Mouse (Mus musculus) neural tube, embryonic 15.5 days (tissue): ENCODE measurements around the gene Kynu. TPM values are rescaled to one million over a fixed set of nuclear protein-coding genes. Genes with fewer than 3 reads are reported as not detected.

ENCODE experiments used
- ATAC-seq: fragments of 200-750 bp; cut with Nextera tagmentation; 2 replicates; pipeline ENCODE4 v1.8.0; 2017; ENCODE audit warnings: mild to moderate bottlenecking, moderate TSS enrichment, moderate library complexity; ENCODE audit not compliant: low FRiP score
- H3K27ac ChIP-seq: fragments of 300-500 bp; sonication (generic); replicated peaks from 2 replicates; pipeline ENCODE4 v1.5.1; 2015; ENCODE audit warnings: mild to moderate bottlenecking, inconsistent platforms
- H3K27me3 ChIP-seq: fragments of 300-500 bp; sonication (generic); replicated peaks from 2 replicates; pipeline ENCODE4 v1.6.1; 2015; ENCODE audit warnings: inconsistent platforms
- H3K36me3 ChIP-seq: fragments of 300-500 bp; sonication (generic); 2 replicates; pipeline ENCODE4 v1.6.1; 2015; ENCODE audit warnings: inconsistent platforms
- H3K4me1 ChIP-seq: fragments of 300-500 bp; sonication (generic); 2 replicates; pipeline ENCODE4 v1.6.1; 2015; ENCODE audit warnings: inconsistent platforms
- H3K4me2 ChIP-seq: fragments of 300-500 bp; sonication (generic); 2 replicates; pipeline ENCODE4 v1.6.1; 2015; ENCODE audit warnings: inconsistent platforms, mild to moderate bottlenecking, moderate library complexity
- H3K4me3 ChIP-seq: fragments of 300-500 bp; sonication (generic); replicated peaks from 2 replicates; pipeline ENCODE4 v1.5.1; 2015; ENCODE audit warnings: mild to moderate bottlenecking, inconsistent platforms
- H3K9ac ChIP-seq: fragments of 300-500 bp; sonication (generic); replicated peaks from 2 replicates; pipeline ENCODE4 v1.6.1; 2015; ENCODE audit warnings: mild to moderate bottlenecking, inconsistent platforms
- H3K9me3 ChIP-seq: fragments of 300-500 bp; sonication (generic); replicated peaks from 2 replicates; pipeline ENCODE4 v1.6.1; 2016; ENCODE audit warnings: inconsistent platforms
- WGBS: fragments of 180-500 bp; shearing (Covaris S2); methylation state at CpG from one replicate; pipeline ENCODE4 v1.1.7; 2015; ENCODE audit warnings: mixed read lengths; 5-methylcytosine and 5-hydroxymethylcytosine counted together
- polyA plus RNA-seq: library from polyadenylated mRNA; unstranded; fragments of >200 nt; fragmentation: Nextera tagmentation; extraction: Ambion mirVana; gene quantifications from 2 replicates; pipeline ENCODE4 v1.2.1, GENCODE M21; 2015

Gene Kynu
- polyA plus RNA-seq, 1 experiment from 2014 or later = 0.31 TPM

- Histone ChIP-seq H3K27ac (no peak overlapping the region), H3K4me2 (no peak overlapping the region), H3K4me1 (no peaks in the 10 kb centered on the region), H3K9ac (no peak overlapping the region), H3K36me3 (no peaks in the 10 kb centered on the region), H3K4me3 (no peak overlapping the region), H3K27me3 (no peaks in the 10 kb centered on the region), H3K9me3 (no peaks in the 10 kb centered on the region)
- no peak for ATAC-seq
- WGBS = 70% methylated on average over 1 of the region's 1 CpGs
Observed at GRCm38 (mm10) chr2:43568406-43568805, 13.3 kb downstream of the Kynu start.

- no peak overlapping the region for H3K4me3 ChIP-seq
- ATAC-seq = no peak
Observed at GRCm38 (mm10) chr2:43573526-43573925, 18.4 kb downstream of the Kynu start.

GRCm38 (mm10) chr2:43583243-43583812 is 28.2 kb downstream of the Kynu start:
- WGBS = 28% methylated on average over 8 of the region's 8 CpGs
- Histone ChIP-seq H3K27ac (no peak overlapping the region), H3K27me3 (no peaks in the 10 kb centered on the region), H3K9me3 (no peaks in the 10 kb centered on the region), H3K4me3 (no peak overlapping the region), H3K9ac (no peak overlapping the region), H3K4me1 (no peaks in the 10 kb centered on the region), H3K4me2 (no peak overlapping the region), H3K36me3 (no peaks in the 10 kb centered on the region)
- ATAC-seq = no peak

More at GRCm38 (mm10) chr2:43573526-43573925, 18.4 kb downstream of the Kynu start:
- H3K27me3 ChIP-seq = no peaks in the 10 kb centered on the region
- no peaks in the 10 kb centered on the region for H3K36me3 ChIP-seq
- no peak overlapping the region for H3K4me2 ChIP-seq
- 100% methylated on average over 1 of the region's 1 CpGs for WGBS
- H3K9ac ChIP-seq = no peak overlapping the region
- no peak overlapping the region for H3K27ac ChIP-seq
- no peaks in the 10 kb centered on the region for H3K4me1 ChIP-seq
- H3K9me3 ChIP-seq = no peaks in the 10 kb centered on the region

GRCm38 (mm10) chr2:43585508-43585907 is 30.4 kb downstream of the Kynu start:
- no peaks in the 10 kb centered on the region for H3K36me3 ChIP-seq
- ATAC-seq = no peak
- WGBS = 81% methylated on average over 3 of the region's 3 CpGs

GRCm38 (mm10) chr2:43587832-43588231 is 32.7 kb downstream of the Kynu start:
- no peak for ATAC-seq
- 77% methylated on average over 2 of the region's 2 CpGs for WGBS

More at GRCm38 (mm10) chr2:43585508-43585907, 30.4 kb downstream of the Kynu start:
- Histone ChIP-seq H3K4me1 (no peaks in the 10 kb centered on the region), H3K27me3 (no peaks in the 10 kb centered on the region), H3K9me3 (no peaks in the 10 kb centered on the region), H3K4me2 (no peak overlapping the region), H3K9ac (no peak overlapping the region), H3K4me3 (no peak overlapping the region), H3K27ac (no peak overlapping the region)

GRCm38 (mm10) chr2:43592001-43592704 is 37.0 kb downstream of the Kynu start:
- 69% methylated on average over 1 of the region's 1 CpGs for WGBS
- ATAC-seq = no peak
- no peak overlapping the region for H3K4me2 ChIP-seq
- H3K4me1 ChIP-seq = no peaks in the 10 kb centered on the region
- no peak overlapping the region for H3K4me3 ChIP-seq
- H3K36me3 ChIP-seq = no peaks in the 10 kb centered on the region
- H3K27me3 ChIP-seq = no peaks in the 10 kb centered on the region
- H3K27ac ChIP-seq = no peak overlapping the region
- H3K9ac ChIP-seq = no peak overlapping the region
- H3K9me3 ChIP-seq = no peaks in the 10 kb centered on the region

More at GRCm38 (mm10) chr2:43587832-43588231, 32.7 kb downstream of the Kynu start:
- no peak overlapping the region for H3K27ac ChIP-seq
- H3K4me3 ChIP-seq = no peak overlapping the region
- no peaks in the 10 kb centered on the region for H3K36me3 ChIP-seq
- no peak overlapping the region for H3K9ac ChIP-seq
- no peak overlapping the region for H3K4me2 ChIP-seq
- no peaks in the 10 kb centered on the region for H3K27me3 ChIP-seq
- no peaks in the 10 kb centered on the region for H3K4me1 ChIP-seq
- H3K9me3 ChIP-seq = no peaks in the 10 kb centered on the region

- ATAC-seq = no peak
- H3K9me3 ChIP-seq = no peaks in the 10 kb centered on the region
- H3K27ac ChIP-seq = no peak overlapping the region
- no peaks in the 10 kb centered on the region for H3K4me1 ChIP-seq
- no peak overlapping the region for H3K4me3 ChIP-seq
- H3K4me2 ChIP-seq = no peak overlapping the region
- 16% methylated on average over 6 of the region's 6 CpGs for WGBS
- no peaks in the 10 kb centered on the region for H3K27me3 ChIP-seq
- no peaks in the 10 kb centered on the region for H3K36me3 ChIP-seq
- no peak overlapping the region for H3K9ac ChIP-seq
Observed at GRCm38 (mm10) chr2:43613571-43613970, 58.4 kb downstream of the Kynu start.

- Histone ChIP-seq H3K4me1 (no peaks in the 10 kb centered on the region), H3K4me2 (no peak overlapping the region), H3K27ac (no peak overlapping the region), H3K9ac (no peak overlapping the region), H3K36me3 (no peaks in the 10 kb centered on the region), H3K27me3 (no peaks in the 10 kb centered on the region), H3K4me3 (no peak overlapping the region), H3K9me3 (no peaks in the 10 kb centered on the region)
- ATAC-seq = no peak
Observed at GRCm38 (mm10) chr2:43621140-43621539, 66.0 kb downstream of the Kynu start.

GRCm38 (mm10) chr2:43622844-43623243 is 67.7 kb downstream of the Kynu start:
- Histone ChIP-seq H3K9me3 (no peaks in the 10 kb centered on the region), H3K27me3 (no peaks in the 10 kb centered on the region), H3K27ac (no peak overlapping the region), H3K4me3 (no peak overlapping the region), H3K4me1 (no peaks in the 10 kb centered on the region), H3K9ac (no peak overlapping the region), H3K36me3 (no peaks in the 10 kb centered on the region), H3K4me2 (no peak overlapping the region)
- ATAC-seq = no peak
- WGBS = 0% methylated on average over 1 of the region's 1 CpGs

- no peaks in the 10 kb centered on the region for H3K27me3 ChIP-seq
- H3K9me3 ChIP-seq = no peaks in the 10 kb centered on the region
- no peak overlapping the region for H3K4me2 ChIP-seq
- no peak overlapping the region for H3K9ac ChIP-seq
- H3K27ac ChIP-seq = no peak overlapping the region
- no peaks in the 10 kb centered on the region for H3K4me1 ChIP-seq
- H3K36me3 ChIP-seq = no peaks in the 10 kb centered on the region
- H3K4me3 ChIP-seq = no peak overlapping the region
- no peak for ATAC-seq
Observed at GRCm38 (mm10) chr2:43631786-43632185, 76.7 kb downstream of the Kynu start.

- no peak overlapping the region for H3K9ac ChIP-seq
- no peak overlapping the region for H3K27ac ChIP-seq
- no peaks in the 10 kb centered on the region for H3K4me1 ChIP-seq
- H3K36me3 ChIP-seq = no peaks in the 10 kb centered on the region
- no peaks in the 10 kb centered on the region for H3K27me3 ChIP-seq
- no peak overlapping the region for H3K4me3 ChIP-seq
- no peak for ATAC-seq
- no peaks in the 10 kb centered on the region for H3K9me3 ChIP-seq
- H3K4me2 ChIP-seq = no peak overlapping the region
Observed at GRCm38 (mm10) chr2:43636498-43636897, 81.4 kb downstream of the Kynu start.

- no peaks in the 10 kb centered on the region for H3K9me3 ChIP-seq
- ATAC-seq = no peak
- no peaks in the 10 kb centered on the region for H3K4me1 ChIP-seq
- H3K27ac ChIP-seq = no peak overlapping the region
- no peak overlapping the region for H3K9ac ChIP-seq
- H3K4me3 ChIP-seq = no peak overlapping the region
- WGBS = 80% methylated on average over 2 of the region's 2 CpGs
- no peak overlapping the region for H3K4me2 ChIP-seq
- H3K27me3 ChIP-seq = no peaks in the 10 kb centered on the region
- H3K36me3 ChIP-seq = no peaks in the 10 kb centered on the region
Observed at GRCm38 (mm10) chr2:43646962-43647361, 91.8 kb downstream of the Kynu start.
